Mouse (Mus musculus) heart, adult 2 months (tissue): ENCODE measurements around the gene 0610037L13Rik.

Source experiments
- CTCF ChIP-seq: fragments of 200-600 bp; IDR thresholded peaks from 2 replicates; pipeline ENCODE4 v1.8.1; 2022; ENCODE audit warnings: antibody characterized with exemption, mild to moderate bottlenecking, moderate library complexity
- EP300 ChIP-seq: fragments of 200-500 bp; IDR thresholded peaks from 2 replicates; pipeline ENCODE4 v1.6.1; 2011; ENCODE audit warnings: low read depth, low read length, control low read depth; ENCODE audit not compliant: insufficient read depth
- POLR2A ChIP-seq: fragments of 200-500 bp; IDR thresholded peaks from 2 replicates; pipeline ENCODE4 v1.6.1; 2011; ENCODE audit warnings: mild to moderate bottlenecking, low read depth, low read length, control low read depth; ENCODE audit not compliant: insufficient read depth

- TF ChIP-seq CTCF (no peak), POLR2A (no peak), EP300 (no peak)
Observed at GRCm38 (mm10) chr4:107910020-107910419, 20.4 kb downstream of the 0610037L13Rik start.
